Mouse (Mus musculus) stomach, embryonic 14.5 days (tissue): ENCODE measurements around the gene Syngr3. TPM values are rescaled to one million over a fixed set of nuclear protein-coding genes. Genes with fewer than 3 reads are reported as not detected.
"Not testable (repeated sequence)": the region's sequence is repeated elsewhere in the genome, so short reads cannot be mapped to it uniquely, and the experiment has no call there.

ENCODE experiments used
- ATAC-seq: fragments of 200-750 bp; cut with Nextera tagmentation; 2 replicates; pipeline ENCODE4 v1.8.0; 2017; ENCODE audit warnings: low read depth, moderate TSS enrichment; ENCODE audit not compliant: insufficient number of reproducible peaks, insufficient read depth, low FRiP score
- H3K27ac ChIP-seq: fragments of 300-500 bp; sonication (generic); 2 replicates; pipeline ENCODE4 v1.5.1; 2014; ENCODE audit warnings: mild to moderate bottlenecking, low read length, moderate library complexity, mixed read lengths
- H3K27me3 ChIP-seq: fragments of 300-500 bp; sonication (generic); 2 replicates; pipeline ENCODE4 v1.6.1; 2014; ENCODE audit warnings: low read length, control low read depth, mixed read lengths; ENCODE audit not compliant: control insufficient read depth, insufficient read depth
- H3K36me3 ChIP-seq: fragments of 300-500 bp; sonication (generic); 2 replicates; pipeline ENCODE4 v1.6.1; 2014; ENCODE audit warnings: mild to moderate bottlenecking, control low read depth, low read length, moderate library complexity, mixed read lengths; ENCODE audit not compliant: control insufficient read depth, insufficient read depth
- H3K4me1 ChIP-seq: fragments of 300-500 bp; sonication (generic); 2 replicates; pipeline ENCODE4 v1.6.1; 2014; ENCODE audit warnings: low read length, control low read depth, mixed read lengths; ENCODE audit not compliant: control insufficient read depth, insufficient read depth
- H3K4me2 ChIP-seq: fragments of 300-500 bp; sonication (generic); replicated peaks from 2 replicates; pipeline ENCODE4 v1.6.1; 2014; ENCODE audit warnings: low read depth, low read length, control low read depth
- H3K4me3 ChIP-seq: fragments of 300-500 bp; sonication (generic); 2 replicates; pipeline ENCODE4 v1.5.1; 2014; ENCODE audit warnings: low read depth, low read length, control low read depth
- H3K9ac ChIP-seq: fragments of 300-500 bp; sonication (generic); replicated peaks from 2 replicates; pipeline ENCODE4 v1.6.1; 2014; ENCODE audit warnings: low read depth, mild to moderate bottlenecking, control low read depth, low read length, moderate library complexity, mixed read lengths
- H3K9me3 ChIP-seq: fragments of 300-500 bp; sonication (generic); 2 replicates; pipeline ENCODE4 v1.6.1; 2016; ENCODE audit warnings: low read depth, low read length, control low read depth; ENCODE audit not compliant: control insufficient read depth
- WGBS: fragments of 180-500 bp; shearing (Covaris S2); extraction: QIAGEN DNeasy Blood & Tissue Kit; methylation state at CpG from one replicate; pipeline ENCODE4 v1.1.7; 2014; 5-methylcytosine and 5-hydroxymethylcytosine counted together
- polyA plus RNA-seq: library from polyadenylated mRNA; unstranded; fragments of >200 nt; fragmentation: Nextera tagmentation; extraction: Ambion mirVana; gene quantifications from 2 replicates; pipeline ENCODE4 v1.2.1, GENCODE M21; 2014

The Syngr3 gene
- polyA plus RNA-seq, 1 experiment from 2014 or later = 6.3 TPM

- not testable (repeated sequence) for ATAC-seq, H3K36me3 ChIP-seq, H3K9me3 ChIP-seq, H3K27me3 ChIP-seq
- Histone ChIP-seq H3K4me1 (peaks cover 29% of the 10 kb centered on the region), H3K9ac (0 out of 2 replicates have a peak overlapping the region, but pooled peaks have one; percentile 95), H3K27ac (peak overlapping the region; percentile 74; the same call in 1 of the 2 replicates), H3K4me2 (peak overlapping the region; percentile 69), H3K4me3 (peak overlapping the region; percentile 91)
- 7% methylated on average over 15 of the region's 15 CpGs for WGBS
Observed at GRCm38 (mm10) chr17:24669214-24669544, 20.6 kb downstream of the Syngr3 start.

GRCm38 (mm10) chr17:24667416-24667815 lies 22.3 kb downstream of the Syngr3 start:
- WGBS = 21% methylated on average over 6 of the region's 6 CpGs
- Histone ChIP-seq H3K4me3 (no peak overlapping the region), H3K4me2 (no peak overlapping the region), H3K36me3 (no peaks in the 10 kb centered on the region), H3K27ac (no peak overlapping the region), H3K9ac (no peak overlapping the region), H3K9me3 (no peaks in the 10 kb centered on the region), H3K4me1 (peaks cover 27% of the 10 kb centered on the region), H3K27me3 (no peaks in the 10 kb centered on the region)
- ATAC-seq = peak; percentile 33; the same call in 1 of the 2 replicates

GRCm38 (mm10) chr17:24667011-24667410 lies 22.7 kb downstream of the Syngr3 start:
- H3K9ac ChIP-seq, H3K27ac ChIP-seq, H3K36me3 ChIP-seq, H3K4me2 ChIP-seq, H3K9me3 ChIP-seq, H3K4me3 ChIP-seq, ATAC-seq, H3K27me3 ChIP-seq: not testable (repeated sequence)
- WGBS = 66% methylated on average over 7 of the region's 7 CpGs
- peaks cover 23% of the 10 kb centered on the region for H3K4me1 ChIP-seq

- Histone ChIP-seq H3K9ac (peak within 1 kb of the TSS; percentile 33; the same call in 1 of the 2 replicates), H3K36me3 (no peaks in the 10 kb centered on the region), H3K9me3 (no peaks in the 10 kb centered on the region), H3K4me3 (peak within 1 kb of the TSS; percentile 38), H3K4me2 (peak within 1 kb of the TSS; percentile 93), H3K4me1 (peaks cover 7% of the 10 kb centered on the region; the same call in 1 of the 2 replicates), H3K27me3 (peaks cover 5% of the 10 kb centered on the region; the same call in 1 of the 2 replicates), H3K27ac (no peak within 1 kb of the TSS)
- WGBS = 2% methylated on average over 47 of the region's 47 CpGs
- ATAC-seq = peak; percentile 53; the same call in 1 of the 2 replicates
Observed at GRCm38 (mm10) chr17:24658017-24658758, 31.6 kb downstream of the Syngr3 start, which contains the start of gene Npw. TSS of gene Npw (minus strand) at chr17:24658457.

- peaks cover 11% of the 10 kb centered on the region; the same call in 1 of the 2 replicates for H3K4me1 ChIP-seq
- no peaks in the 10 kb centered on the region for H3K9me3 ChIP-seq
- no peaks in the 10 kb centered on the region for H3K36me3 ChIP-seq
- no peak overlapping the region for H3K27ac ChIP-seq
- H3K9ac ChIP-seq = no peak overlapping the region
- WGBS = 76% methylated on average over 4 of the region's 4 CpGs
- H3K4me3 ChIP-seq = no peak overlapping the region
- no peak overlapping the region for H3K4me2 ChIP-seq
- peaks cover 5% of the 10 kb centered on the region; the same call in 1 of the 2 replicates for H3K27me3 ChIP-seq
- ATAC-seq = no peak
Observed at GRCm38 (mm10) chr17:24654969-24655368, 34.8 kb downstream of the Syngr3 start.

- peaks cover 4% of the 10 kb centered on the region; the same call in 1 of the 2 replicates for H3K27me3 ChIP-seq
- H3K4me1 ChIP-seq = peaks cover 16% of the 10 kb centered on the region; the same call in 1 of the 2 replicates
- peak overlapping the region; percentile 28 for H3K4me3 ChIP-seq
- H3K9ac ChIP-seq = 0 out of 2 replicates have a peak overlapping the region, but pooled peaks have one; percentile 18
- no peaks in the 10 kb centered on the region for H3K36me3 ChIP-seq
- H3K27ac ChIP-seq = no peak overlapping the region
- peak overlapping the region; percentile 60 for H3K4me2 ChIP-seq
- peak; percentile 30; the same call in 1 of the 2 replicates for ATAC-seq
- no peaks in the 10 kb centered on the region for H3K9me3 ChIP-seq
- 2% methylated on average over 19 of the region's 19 CpGs for WGBS
Observed at GRCm38 (mm10) chr17:24653967-24654710, 35.6 kb downstream of the Syngr3 start.

- Histone ChIP-seq H3K9ac (no peak overlapping the region), H3K27me3 (no peaks in the 10 kb centered on the region), H3K27ac (no peak overlapping the region), H3K9me3 (no peaks in the 10 kb centered on the region), H3K4me1 (peaks cover 13% of the 10 kb centered on the region; the same call in 1 of the 2 replicates), H3K4me2 (no peak overlapping the region), H3K36me3 (no peaks in the 10 kb centered on the region), H3K4me3 (no peak overlapping the region)
- ATAC-seq = no peak
- WGBS = 67% methylated on average over 3 of the region's 3 CpGs
Observed at GRCm38 (mm10) chr17:24651835-24652234, 37.9 kb downstream of the Syngr3 start.

GRCm38 (mm10) chr17:24650766-24651165 lies 39.0 kb downstream of the Syngr3 start:
- Histone ChIP-seq H3K9ac (0 out of 2 replicates have a peak overlapping the region, but pooled peaks have one; percentile 74), H3K4me1 (peaks cover 13% of the 10 kb centered on the region; the same call in 1 of the 2 replicates), H3K27ac (no peak overlapping the region), H3K36me3 (peaks cover 3% of the 10 kb centered on the region; the same call in 1 of the 2 replicates), H3K9me3 (no peaks in the 10 kb centered on the region), H3K4me2 (peak overlapping the region; percentile 97; the same call in 1 of the 2 replicates), H3K27me3 (no peaks in the 10 kb centered on the region), H3K4me3 (0 out of 2 replicates have a peak overlapping the region, but pooled peaks have one; percentile 72)
- 85% methylated on average over 4 of the region's 4 CpGs for WGBS
- no peak for ATAC-seq
